Mouse (Mus musculus) urinary bladder, adult 2 months (tissue): ENCODE measurements around the gene Vmn1r64. TPM values are rescaled to one million over a fixed set of nuclear protein-coding genes. Genes with fewer than 3 reads are reported as not detected.
"Not testable (repeated sequence)": the region's sequence is repeated elsewhere in the genome, so short reads cannot be mapped to it uniquely, and the experiment has no call there.

Experiments
- DNase-seq: peaks from one replicate; pipeline ENCODE4 v3.0.0; 2022; ENCODE audit warnings: low spot score
- polyA plus RNA-seq: library from polyadenylated mRNA; depleted of rRNA; stranded (reverse); fragments of >200 nt; gene quantifications from 2 replicates; pipeline ENCODE4 v1.2.3, GENCODE M21; 2012; rRNA removed

Vmn1r64 gene
- not detected in 2 replicates for polyA plus RNA-seq

- DNase-seq = no peak
Measured at GRCm38 (mm10) chr7:5884442-5884841, at the start of gene Vmn1r64. Gene Vmn1r64, minus strand, starts transcription at chr7:5884542.

GRCm38 (mm10) chr7:5899238-5899637, 14.9 kb upstream of the Vmn1r64 start:
- no peak for DNase-seq

DNA sequence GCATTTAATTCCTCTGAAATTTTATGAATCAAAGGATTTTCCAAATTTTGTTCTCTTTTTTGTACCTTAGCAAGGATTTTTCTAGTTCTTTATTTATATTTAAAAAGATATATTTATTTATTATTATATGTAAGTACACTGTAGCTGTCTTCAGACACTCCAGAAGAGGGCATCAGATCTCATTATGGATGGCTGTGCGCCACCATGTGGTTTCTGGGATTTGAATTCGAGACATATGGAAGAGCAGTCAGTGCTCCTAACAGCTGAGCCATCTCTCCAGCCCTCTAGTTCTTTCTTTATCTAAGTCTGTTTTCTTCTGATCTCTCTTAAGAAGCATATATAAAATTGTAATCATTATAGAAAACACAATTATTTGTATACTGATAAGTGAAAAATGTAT, 12.9 kb upstream of the Vmn1r64 start:
- DNase-seq = not testable (repeated sequence)

Other genes starting within 250 kb of the Vmn1r64 start
- gene Vmn1r62, start 210.9 kb downstream of the Vmn1r64 start, polyA plus RNA-seq = not detected in 2 replicates
- not detected in 2 replicates for gene Vmn1r63, start 79.1 kb downstream of the Vmn1r64 start, polyA plus RNA-seq
- gene Vmn1r65, start 126.5 kb upstream of the Vmn1r64 start, polyA plus RNA-seq = not detected in 2 replicates
- not detected in 2 replicates for gene Nlrp4c, start 160.6 kb upstream of the Vmn1r64 start, polyA plus RNA-seq